Mouse (Mus musculus): Measurements from ENCODE around the gene Npl. TPM values are rescaled to one million over a fixed set of nuclear protein-coding genes. Genes with fewer than 3 reads are reported as not detected.

The Npl gene
- total RNA-seq (2015; ENCODE audit: low replicate concordance) = 4.7 and 5.9 TPM in 2 replicates
- total RNA-seq (2017; ENCODE audit: low replicate concordance) = 1.7 TPM in 1 of 2 replicates, not detected in the other

DNA sequence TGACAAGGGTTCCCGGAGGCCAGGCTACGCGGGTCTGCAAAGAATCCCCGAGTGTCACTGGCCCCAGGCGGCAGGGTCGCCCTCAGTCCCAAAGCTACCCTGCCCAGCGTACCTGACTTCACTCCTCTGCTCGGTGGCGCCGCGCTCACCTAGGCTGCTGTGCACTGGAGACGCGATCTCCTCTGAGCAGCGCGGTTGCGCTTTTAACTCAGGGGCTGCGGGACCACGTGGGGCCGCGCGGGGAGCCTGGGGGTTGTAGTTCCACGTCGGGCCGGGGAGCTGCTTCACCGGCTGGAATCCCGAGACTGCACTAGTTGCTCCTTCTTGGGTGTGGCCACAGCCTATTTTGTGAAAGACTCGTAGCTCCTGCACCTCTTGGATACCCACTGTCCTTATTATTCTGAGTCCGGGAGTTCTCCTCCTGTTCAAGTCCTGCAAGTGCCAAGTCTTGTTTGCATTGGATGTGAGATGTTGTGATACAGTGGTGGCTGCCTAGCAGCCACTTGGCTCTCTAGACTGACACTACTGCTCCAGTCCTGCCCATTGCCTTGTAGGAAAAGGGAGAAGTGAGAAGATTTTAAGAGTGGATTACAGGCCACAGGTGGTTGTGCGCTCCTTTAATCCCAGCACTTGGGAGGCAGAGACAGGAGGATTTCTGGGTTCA lies at the start of gene Npl:
Npl (minus strand) TSS at position 510 of the 664 bp plus-strand sequence.
- ATAC-seq (replicated peaks; ENCODE audit: low FRiP score, poor library complexity, severe bottlenecking) = no peak

DNA sequence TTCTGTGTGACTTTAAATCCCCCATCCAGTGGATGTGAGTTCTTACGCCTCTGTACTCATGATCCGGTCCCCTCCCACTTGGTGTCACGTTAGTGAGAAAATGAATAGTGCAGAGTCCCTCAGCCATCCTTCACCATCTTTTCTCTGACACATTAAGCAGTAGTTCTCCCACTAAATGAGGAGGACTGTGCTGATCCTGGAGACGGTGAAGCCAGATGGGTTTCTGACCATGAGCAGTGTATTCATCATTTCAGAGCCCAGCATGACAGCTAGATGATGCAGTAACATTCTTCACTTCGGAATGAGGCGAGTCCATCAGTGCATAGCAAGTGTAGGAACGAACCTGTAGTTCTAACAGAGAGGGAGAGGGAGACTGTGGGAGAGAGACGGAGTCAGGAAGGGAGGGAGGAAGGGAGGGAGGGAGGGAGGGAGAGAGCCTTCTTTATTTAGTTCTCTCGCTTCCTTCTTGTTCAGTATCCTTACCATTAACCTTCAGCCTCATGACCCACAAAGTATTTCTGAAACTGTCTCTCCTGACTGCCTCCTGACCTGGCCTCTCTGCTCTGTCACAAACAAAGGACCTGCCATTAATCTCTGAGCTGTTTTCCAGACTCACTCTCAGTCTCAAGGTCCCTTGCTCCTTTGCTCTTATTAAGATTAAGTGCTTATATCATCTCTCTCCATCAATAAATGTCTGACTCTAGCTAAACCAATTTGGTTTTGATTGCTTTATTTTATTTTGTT lies 49.6 kb upstream of the Npl start:
- no peak for ATAC-seq (replicated peaks; ENCODE audit: low FRiP score, poor library complexity, severe bottlenecking)

DNA sequence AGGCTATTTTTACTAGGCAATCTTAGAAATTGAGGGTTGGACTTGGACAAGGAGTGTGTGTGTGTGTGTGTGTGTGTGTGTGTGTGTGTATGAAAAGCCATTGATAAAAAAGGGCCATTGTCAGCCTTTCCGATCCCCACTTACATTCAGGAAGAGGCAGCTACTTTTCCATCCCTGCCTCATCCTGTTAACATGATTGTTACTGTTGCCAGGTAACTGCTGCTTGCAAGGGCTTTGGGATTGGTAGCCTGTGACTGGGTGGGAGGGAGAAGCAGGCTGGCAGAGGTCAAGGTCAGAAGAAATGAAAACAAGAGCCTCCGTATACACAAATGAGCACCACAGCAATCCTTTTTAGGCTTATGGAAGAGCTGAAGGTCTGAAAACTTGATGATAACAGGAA lies 48.9 kb upstream of the Npl start:
- ATAC-seq (replicated peaks; ENCODE audit: low FRiP score, poor library complexity, severe bottlenecking) = no peak

DNA sequence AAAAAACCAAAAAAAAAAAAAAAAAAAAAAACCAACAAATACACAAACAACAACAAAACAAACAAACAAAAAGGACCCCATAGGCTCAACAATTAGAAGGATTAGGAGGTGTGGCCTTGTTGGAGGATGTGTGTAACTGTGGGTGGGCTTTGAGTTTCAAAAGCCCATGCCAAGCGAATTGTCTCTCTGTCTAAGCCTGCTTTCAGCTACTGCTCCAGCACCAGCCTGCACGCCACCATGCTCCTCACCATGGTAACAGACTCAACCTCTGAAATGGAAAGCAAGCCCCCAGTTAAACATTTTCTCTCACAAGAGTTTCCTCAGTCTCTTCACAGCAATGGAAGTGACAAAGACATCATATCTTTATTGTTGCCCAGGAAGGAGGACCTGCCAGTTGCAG lies 43.8 kb upstream of the Npl start:
- no peak for ATAC-seq (replicated peaks; ENCODE audit: low FRiP score, poor library complexity, severe bottlenecking)

DNA sequence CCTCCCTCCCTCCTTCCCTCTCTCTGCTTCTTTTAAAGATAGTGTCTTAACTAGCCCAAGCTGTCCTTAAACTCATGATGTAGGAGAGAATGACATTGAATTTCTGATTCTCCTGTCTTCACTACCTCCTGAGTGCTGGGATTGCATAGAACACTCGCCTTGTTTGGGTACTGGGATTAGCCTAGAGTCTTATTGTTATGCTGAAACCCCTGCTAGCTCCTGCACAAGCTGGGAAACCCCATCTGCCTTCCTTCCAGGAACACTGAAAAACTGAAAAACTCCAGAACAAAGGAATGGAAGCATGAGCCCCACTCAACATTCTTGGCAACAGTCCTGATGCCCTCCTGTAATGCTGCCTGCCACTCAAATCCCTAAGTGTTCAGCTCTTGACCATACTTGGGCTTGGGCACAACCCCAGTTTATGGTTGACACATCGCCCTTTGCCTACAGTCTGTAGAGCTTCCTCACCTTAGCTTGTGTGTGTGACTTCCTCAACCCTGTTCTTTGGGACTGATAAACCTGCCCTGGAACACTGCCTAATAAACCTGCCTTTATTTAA lies 40.4 kb upstream of the Npl start:
- ATAC-seq (replicated peaks; ENCODE audit: low FRiP score, poor library complexity, severe bottlenecking) = no peak

DNA sequence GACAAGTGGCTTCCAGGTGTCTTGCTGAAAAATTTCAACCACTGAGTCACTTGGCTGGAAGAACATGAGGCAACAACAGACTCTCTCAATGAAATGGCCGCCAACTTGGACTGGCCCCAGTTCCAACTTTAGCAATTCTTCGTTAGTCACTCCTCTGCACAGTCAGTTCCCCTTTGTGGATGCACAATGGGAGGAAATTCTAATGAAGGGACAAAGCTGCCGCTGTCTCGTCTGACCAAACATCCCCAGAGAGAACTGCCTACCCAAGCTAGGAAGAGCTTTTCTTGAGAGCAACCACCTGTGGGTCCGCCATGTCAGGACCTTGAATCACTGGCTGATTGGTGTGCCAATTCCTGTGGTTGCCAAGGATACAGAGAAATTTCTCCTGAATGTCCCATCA lies 38.1 kb upstream of the Npl start:
- no peak for ATAC-seq (replicated peaks; ENCODE audit: low FRiP score, poor library complexity, severe bottlenecking)

DNA sequence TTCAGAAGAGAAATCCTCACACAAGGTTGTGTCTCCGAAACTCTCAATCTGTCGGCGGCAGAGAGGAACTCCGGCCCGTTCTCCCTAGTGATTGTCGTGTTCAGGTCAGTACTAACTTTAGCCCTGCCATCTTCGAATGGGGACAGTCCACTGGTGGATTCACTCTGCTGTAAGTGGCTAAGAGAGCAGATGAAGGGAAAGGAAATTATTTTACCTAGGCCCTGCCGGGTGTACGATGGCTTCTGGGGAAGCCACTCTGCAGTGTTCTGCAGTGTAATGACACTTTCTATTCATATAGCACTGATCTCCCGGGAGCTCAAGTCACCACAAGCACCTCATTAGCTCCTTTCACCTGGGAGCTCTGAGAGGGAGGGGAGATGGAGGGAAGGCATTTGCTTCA lies 37.0 kb upstream of the Npl start:
- no peak for ATAC-seq (replicated peaks; ENCODE audit: low FRiP score, poor library complexity, severe bottlenecking)

DNA sequence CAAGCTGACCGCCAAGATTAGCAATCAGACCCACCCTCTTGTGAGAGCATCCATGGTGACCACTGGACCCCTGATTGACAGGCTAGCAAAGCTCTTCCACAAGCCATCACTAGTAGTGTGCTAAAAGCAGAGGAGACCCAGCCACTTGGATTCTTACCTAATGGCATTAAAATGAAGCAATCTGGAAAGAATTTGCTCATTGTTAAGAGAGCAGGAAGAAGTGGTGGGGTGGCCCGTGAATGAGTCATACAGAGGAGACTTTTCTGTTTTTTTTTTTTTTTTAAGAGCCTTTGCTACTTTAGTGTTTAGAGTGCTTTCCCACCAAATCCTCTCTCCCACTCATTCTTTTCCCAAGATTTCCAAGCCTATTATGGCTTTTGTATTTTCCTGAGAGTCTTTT lies 35.9 kb upstream of the Npl start:
- no peak for ATAC-seq (replicated peaks; ENCODE audit: low FRiP score, poor library complexity, severe bottlenecking)

DNA sequence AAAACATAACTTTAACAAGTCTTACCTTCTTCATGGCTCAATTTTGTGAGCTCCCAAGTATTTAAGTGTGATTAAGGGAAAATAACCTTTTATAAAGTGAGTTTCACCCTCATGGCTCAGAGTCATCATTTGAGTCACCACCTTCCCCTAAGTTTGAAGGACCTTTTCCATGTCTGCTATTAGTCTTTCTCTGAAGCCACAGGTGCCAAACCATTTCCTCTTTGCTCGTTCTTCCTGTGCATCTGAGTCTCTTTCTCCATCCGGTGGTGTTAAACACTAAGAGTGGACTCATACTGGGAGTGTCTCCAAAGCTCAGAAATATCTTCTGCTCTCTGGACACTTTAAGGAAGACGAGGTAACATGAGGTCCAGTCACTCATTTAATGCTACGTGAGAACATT lies 33.3 kb upstream of the Npl start:
- ATAC-seq (replicated peaks; ENCODE audit: low FRiP score, poor library complexity, severe bottlenecking) = no peak

DNA sequence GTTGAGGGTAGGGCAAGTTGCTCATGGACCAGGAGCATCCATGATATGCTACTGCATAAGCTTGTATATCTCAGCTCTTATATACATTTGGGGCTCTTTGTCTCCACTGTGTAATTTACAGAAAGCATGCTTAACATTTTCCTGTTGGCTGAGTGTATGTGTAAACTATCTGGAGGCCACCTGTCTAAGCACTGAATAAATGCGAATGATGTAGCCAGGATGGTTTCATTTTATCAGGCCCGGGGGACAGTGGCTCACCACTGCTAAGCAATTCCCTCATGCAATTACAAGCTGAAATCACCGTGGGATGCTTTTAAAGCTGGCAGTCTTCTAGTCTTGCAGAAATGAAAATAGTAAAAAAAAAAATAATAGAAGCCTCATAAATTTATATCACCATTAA lies 24.9 kb upstream of the Npl start:
- no peak for ATAC-seq (replicated peaks; ENCODE audit: low FRiP score, poor library complexity, severe bottlenecking)

DNA sequence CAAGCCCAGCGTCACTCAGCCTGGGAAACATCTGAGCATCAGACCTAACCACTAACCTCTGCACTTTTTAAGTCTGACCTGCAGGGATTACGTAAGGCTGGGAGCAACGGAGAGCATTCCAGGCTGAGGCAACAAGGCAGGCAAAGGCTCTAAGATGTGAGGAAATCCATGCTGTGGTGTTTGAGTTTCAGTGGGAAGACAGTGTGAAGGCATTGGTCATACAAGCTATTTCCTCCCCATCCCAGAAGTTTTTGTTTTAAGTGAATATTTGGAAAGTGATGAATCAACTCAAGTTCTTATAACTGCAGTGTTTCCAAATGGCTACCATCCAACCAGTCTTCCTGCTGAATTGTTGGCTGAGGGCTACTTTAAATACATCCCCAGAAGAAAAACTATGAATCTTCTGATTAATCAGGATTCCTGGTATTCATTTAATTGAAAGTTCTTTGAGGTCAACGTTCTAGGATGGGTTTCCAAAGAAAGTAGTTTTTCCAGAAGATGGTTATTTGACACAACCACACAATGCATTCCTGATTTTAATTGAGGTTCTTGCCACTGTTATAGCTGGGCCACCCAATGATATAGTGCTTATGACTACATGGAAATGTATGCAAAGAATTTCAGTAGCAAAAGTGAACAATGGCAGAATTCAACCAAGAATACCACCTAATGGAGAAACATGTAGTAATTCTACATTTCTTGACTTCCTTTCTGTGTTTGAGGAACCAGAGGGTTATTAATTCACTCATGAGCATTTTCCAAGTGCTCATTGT lies 22.6 kb upstream of the Npl start:
- no peak for ATAC-seq (replicated peaks; ENCODE audit: low FRiP score, poor library complexity, severe bottlenecking)

DNA sequence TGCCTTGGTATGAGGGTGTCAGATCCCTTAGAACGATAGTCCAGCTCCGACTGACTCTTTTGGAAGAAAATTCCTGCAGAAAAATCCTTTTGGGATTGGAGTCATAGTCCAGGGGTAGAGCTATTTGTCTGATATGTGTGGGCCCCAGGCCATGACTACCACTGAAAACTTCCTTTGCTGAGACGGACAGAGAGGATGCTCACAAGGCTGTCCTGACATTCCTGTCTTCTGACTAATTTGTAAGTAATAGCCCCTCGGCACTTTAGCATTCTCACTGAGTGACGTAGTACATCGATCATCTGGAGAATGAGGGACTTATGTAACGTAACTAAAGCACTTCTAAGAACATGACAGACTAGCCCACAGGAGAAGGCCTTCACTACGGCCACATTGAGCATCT lies 15.9 kb upstream of the Npl start:
- no peak for ATAC-seq (replicated peaks; ENCODE audit: low FRiP score, poor library complexity, severe bottlenecking)

DNA sequence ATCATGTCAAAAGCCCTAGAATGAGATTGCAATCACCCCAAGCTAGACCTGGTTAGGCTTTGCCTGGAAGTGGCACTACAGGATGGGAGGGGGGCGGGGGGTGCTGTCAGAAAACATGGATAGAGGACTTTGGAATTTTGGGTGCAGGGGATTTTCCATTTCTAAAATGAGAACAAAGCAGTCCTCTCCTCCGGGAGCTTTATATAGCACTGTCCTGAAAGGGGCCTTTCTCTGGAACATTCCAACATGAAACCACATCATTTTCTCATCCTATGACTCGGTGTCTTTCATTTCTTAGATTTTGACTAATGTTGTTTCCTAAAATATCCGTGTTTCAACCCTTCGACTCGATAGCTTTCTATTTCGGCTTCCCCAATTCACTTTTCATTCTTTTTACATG lies 14.9 kb upstream of the Npl start:
- no peak for ATAC-seq (replicated peaks; ENCODE audit: low FRiP score, poor library complexity, severe bottlenecking)

DNA sequence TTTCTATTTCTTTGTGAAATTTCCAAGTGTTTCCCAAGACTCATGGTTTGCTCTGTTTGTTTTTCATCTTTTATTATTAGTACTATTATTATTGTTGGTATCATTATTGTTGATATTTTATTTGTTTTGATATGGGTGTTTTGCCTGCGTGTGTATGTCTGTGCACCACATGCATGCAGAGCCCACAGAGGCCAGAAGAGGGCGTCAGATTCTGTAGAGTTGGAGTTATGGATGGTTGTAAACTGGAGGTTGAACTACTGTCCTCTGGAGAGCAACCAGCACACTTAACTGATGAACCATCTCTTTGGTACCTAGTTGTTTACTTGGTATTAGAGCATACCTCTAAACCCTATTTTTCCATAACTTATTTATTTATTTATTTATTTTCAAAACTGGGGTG lies 13.8 kb upstream of the Npl start:
- ATAC-seq (replicated peaks; ENCODE audit: low FRiP score, poor library complexity, severe bottlenecking) = no peak

DNA sequence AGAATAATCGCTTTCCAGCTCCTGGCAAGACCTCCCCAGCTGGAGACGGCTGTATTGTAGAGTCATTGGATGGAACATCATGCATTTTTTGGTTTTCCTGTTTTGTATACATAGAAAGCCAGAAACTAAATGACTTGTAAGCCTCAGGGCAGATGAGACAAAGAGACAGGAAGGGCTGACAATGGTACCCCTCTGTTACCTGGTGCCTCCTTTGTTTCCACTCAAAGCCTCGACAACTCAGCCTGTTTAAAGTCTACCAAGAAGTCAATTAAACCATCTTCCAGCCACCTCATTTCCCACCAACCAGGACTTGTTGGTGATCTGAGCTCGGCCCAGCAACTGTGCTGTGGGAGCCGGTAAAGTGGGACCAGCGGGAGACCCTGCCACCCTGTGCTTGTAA lies 11.0 kb upstream of the Npl start:
- ATAC-seq (replicated peaks; ENCODE audit: low FRiP score, poor library complexity, severe bottlenecking) = no peak

DNA sequence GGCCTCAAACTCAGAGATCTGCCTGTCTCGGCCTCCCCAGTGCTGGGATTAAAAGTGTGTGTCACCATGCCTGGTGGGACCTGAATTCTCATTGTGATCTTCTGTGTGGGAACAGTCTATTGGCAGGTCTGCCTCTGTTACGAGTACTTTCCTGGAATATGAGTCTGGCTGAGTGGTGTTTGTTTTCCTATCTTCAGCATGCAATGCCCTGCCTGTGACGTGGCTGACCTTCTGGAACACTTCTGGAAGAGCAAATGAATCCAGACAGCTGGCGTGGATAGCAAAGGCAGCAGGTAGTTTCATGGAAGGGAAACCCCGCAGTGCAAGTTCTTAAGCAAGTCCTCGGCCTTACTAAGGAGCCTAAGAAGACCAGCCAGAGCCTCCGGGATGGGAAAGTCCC lies 9.9 kb upstream of the Npl start:
- ATAC-seq (replicated peaks; ENCODE audit: low FRiP score, poor library complexity, severe bottlenecking) = no peak

DNA sequence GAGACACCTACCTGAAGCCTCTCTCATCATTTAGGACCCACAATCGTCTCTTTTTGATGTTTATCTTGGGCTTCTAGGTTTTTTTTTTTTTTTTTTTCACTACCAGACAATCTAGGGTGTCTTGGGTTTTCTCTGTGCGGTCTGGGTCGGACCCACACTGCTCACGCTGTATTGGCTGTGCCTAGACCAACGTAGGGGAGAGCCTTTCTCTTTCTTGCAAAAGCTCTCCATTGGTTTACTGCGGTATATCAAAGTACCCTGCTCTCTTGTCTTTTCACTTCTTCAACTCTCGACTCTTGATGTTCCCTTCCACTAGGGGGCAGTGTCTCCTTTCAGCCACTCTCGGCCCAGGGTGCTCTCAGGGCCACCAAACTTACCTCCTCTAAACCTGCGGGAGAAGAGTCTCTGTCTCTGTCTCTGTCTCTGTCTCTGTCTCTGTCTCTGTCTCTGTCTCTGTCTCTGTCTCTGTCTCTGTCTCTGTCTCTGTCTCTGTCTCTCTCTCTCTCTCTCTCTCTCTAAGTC lies 9.3 kb upstream of the Npl start:
- ATAC-seq (replicated peaks; ENCODE audit: low FRiP score, poor library complexity, severe bottlenecking) = no peak

DNA sequence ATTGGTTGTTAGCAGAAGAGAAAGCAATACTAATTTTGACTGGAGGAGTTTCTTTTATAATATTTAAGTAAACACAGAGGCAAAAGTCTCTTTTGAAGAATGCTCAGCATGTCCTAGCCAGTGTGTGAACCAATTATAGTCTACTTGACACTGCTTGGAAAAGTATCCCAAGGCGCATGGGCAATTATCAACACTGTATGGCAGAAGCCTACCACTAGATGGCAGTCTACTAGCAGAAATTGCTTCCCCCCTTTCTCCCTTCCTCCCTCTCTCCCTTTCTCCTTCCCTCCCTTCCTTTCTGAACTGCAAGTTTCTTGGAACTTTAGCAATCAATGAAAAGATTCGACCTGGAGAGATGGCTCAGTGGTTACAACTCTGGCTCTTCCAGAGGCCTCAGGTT lies 7.1 kb upstream of the Npl start:
- ATAC-seq (replicated peaks; ENCODE audit: low FRiP score, poor library complexity, severe bottlenecking) = no peak; the same call in 1 of the 2 replicates

DNA sequence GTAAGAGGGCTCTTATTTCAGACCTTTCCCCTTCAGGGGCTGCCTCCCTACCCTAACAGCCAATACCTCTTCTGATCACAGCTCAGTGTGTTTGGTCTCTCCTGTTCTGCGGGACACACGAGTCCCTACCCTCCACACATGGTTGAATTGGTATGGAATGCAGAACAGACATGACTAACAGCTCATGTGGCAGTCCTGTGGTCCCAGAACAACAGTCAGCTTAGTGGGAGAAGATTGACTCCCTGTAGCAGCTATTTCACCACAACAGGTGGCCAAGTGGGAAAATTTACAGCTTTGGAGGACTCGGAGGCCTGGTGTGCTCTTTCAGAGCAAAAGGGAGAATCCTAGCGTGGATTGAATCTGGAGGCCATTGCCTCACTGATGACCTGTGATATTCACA lies 6.4 kb upstream of the Npl start:
- ATAC-seq (replicated peaks; ENCODE audit: low FRiP score, poor library complexity, severe bottlenecking) = no peak

DNA sequence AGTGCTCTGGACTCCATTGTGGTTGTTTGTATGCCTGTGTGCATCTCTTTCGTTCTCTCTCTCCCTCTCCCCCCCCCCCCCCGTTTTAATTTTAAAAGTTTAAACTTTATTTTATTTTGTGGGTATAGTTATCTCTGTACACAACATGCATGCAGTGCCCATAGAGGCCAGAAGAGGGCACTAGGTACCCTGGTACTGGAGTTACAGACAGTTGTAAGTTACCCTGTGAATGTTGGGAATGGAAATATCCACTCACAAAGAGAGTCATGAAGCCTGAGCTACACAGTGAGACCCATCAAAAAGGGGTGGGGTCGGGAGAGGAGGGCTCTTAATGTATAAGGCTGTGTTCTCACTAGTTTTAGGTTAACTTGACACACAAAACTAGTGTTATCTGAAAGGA lies 969 bp upstream of the Npl start:
- no peak for ATAC-seq (replicated peaks; ENCODE audit: low FRiP score, poor library complexity, severe bottlenecking)

Data from erythroid progenitor cell, adult 5-6 weeks (primary cell).